Mouse (Mus musculus): ENCODE measurements around the gene Washc2.

DNA sequence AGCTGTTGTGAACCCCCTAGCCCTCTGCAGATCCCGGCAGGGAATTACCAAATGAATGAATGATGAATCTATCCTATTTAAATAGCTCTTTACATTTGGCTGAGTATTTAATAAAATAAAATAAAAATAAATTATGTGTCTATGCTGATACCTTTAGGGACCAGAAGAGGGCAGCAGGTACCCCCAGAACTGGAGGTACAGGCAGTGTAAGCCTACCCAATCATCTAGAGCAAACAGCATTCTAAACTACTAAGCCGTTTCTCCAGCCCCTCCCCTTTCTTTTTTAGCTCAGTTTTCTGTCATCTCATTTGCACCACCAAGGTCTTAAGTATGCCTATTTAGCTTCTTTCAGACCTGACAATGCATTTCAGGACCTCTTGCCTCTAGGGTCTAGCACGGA, 9.7 kb upstream of the Washc2 start:
- TF ChIP-seq CTCF (IDR thresholded peaks at IDR 0.05; ENCODE audit: extremely low read depth, insufficient read depth, low read length) (peak; percentile 55), POLR2A (IDR thresholded peaks at IDR 0.05; ENCODE audit: extremely low read depth, insufficient read depth, low read length) (no peak)
